Mouse (Mus musculus) lung, adult 2 months (tissue): ENCODE results near the gene Ankrd55.

Source experiments
- CTCF ChIP-seq: fragments of 200-500 bp; IDR thresholded peaks from 2 replicates; pipeline ENCODE4 v1.5.1; 2011; ENCODE audit warnings: mild to moderate bottlenecking, low read length, control low read depth; ENCODE audit not compliant: insufficient read depth
- POLR2A ChIP-seq: fragments of 200-500 bp; IDR thresholded peaks from 2 replicates; pipeline ENCODE4 v1.6.1; 2011; ENCODE audit warnings: low read depth, mild to moderate bottlenecking, control low read depth, low read length, borderline replicate concordance; ENCODE audit errors: extremely low read depth

- TF ChIP-seq CTCF = no peak
- TF ChIP-seq POLR2A = no peak
These were observed 57.3 kb downstream of the Ankrd55 start for GRCm38 (mm10) chr13:112345542-112345941.
